8 mouse cellular contexts compared by ENCODE assay signal in the genomic region with DNA sequence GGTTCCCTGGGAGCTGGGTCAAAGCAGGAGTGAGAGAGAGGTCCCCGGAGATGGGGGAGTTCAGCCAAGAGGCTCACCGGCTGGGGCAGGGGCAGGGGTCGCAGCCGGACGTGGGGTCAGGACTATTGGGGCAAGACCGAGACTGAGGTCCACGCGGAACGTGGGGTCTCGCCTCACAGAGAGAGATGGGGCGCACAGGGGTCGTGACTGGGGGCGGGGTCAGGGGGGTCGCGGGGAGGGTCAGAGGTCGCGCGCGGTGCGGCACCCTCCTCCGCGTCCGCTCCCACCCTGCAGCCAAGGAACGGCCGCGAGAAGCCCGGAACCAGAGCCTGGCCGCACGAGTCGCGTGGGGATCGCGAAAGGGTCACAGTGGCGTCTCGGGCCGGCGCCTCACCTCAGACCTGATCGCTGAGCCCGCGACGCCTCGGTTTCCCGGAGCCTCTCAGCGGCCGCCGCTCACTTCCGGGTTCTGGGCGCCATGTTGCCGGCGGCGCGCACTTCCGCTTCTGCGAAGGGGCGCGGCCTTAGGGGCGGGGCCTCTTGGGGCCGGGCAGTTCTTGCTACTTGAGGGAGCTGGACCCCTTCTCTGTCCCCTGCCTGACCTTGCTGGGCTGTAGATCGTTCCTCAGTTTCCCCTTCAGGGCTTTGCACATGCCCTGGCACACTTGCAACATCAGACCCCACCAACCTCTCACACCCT. TPM values are rescaled to one million over a fixed set of nuclear protein-coding genes. Genes with fewer than 3 reads are reported as not detected.
DNase-seq lines count a peak whose midpoint lies in the region; ATAC-seq and TF ChIP-seq lines count a peak whose summit lies in the region.

No protein-coding gene starts in this region.

- no peaks in the 10 kb centered on the region for H3K27me3 ChIP-seq in cerebellum, adult 2 months (ENCODE audit: control insufficient read depth, insufficient read depth, low read length)

- peak; percentile 77 for TF ChIP-seq POLR2A in cerebellum, adult 2 months (IDR thresholded peaks at IDR 0.05; ENCODE audit: borderline replicate concordance, insufficient read depth, low read length)

- peak overlapping the region; percentile 67 for H3K27ac ChIP-seq in cerebellum, adult 2 months (ENCODE audit: insufficient read depth, low read length)

- peak; percentile 91 for DNase-seq in MN1 (ENCODE audit: low spot score)
- DNase-seq in cerebellum, adult 2 months = peak; percentile 84 to 85
- peak; percentile 76 for DNase-seq in forelimb bud, embryonic 11.5 days (ENCODE audit: low read depth, low spot score)
- peak; percentile 76 to 79 for DNase-seq in layer of hippocampus, postnatal 14 days (ENCODE audit: low spot score in 2 of 2)
- peak; percentile 90 for DNase-seq in lung, postnatal 14 days
- peak; percentile 86 for DNase-seq in ovary, postnatal 36 days (ENCODE audit: low spot score)
- peak; percentile 93 for DNase-seq in thymus, postnatal 14 days

- H3K4me1 ChIP-seq in cerebellum, adult 2 months (ENCODE audit: control insufficient read depth, insufficient read depth, low read length) = peaks cover 13% of the 10 kb centered on the region

- peak; percentile 70 to 83 for ATAC-seq in hematopoietic stem cell, adult 5-6 weeks (replicated peaks in 1 of 2; ENCODE audit: insufficient read depth in 1 of 2, low FRiP score in 2 of 2, low TSS enrichment in 1 of 2, low read depth in 1 of 2, poor library complexity in 2 of 2, severe bottlenecking in 2 of 2)

- H3K4me3 ChIP-seq in cerebellum, adult 2 months (replicated peaks; ENCODE audit: insufficient read depth, low read depth, low read length) = peak overlapping the region; percentile 97

- no peak for TF ChIP-seq CTCF in cerebellum, adult 2 months (IDR thresholded peaks at IDR 0.05; ENCODE audit: borderline replicate concordance, insufficient read depth, low read depth, low read length)

- WGBS in cerebellum, adult 2 months = under 1% methylated on average over 59 of the region's 59 CpGs

RNA-seq across cellular contexts. Expression of a gene that starts 3.0 kb away (rescaled TPM):
- 25.4 and 28.9 TPM in 2 replicates for polyA plus RNA-seq in cerebellum, adult 2 months (2012; rRNA removed)
- 26.4 and 32.1 TPM in 2 replicates for total RNA-seq in hematopoietic stem cell, adult 5-6 weeks (2017)
- total RNA-seq in layer of hippocampus, postnatal 14 days (2021) = 10 to 100 TPM; 19.8 to 21.3 TPM

RNA-seq across cellular contexts. Expression of a gene that starts 13.2 kb away (rescaled TPM):
- polyA plus RNA-seq in cerebellum, adult 2 months (2012; rRNA removed) = 110 and 112 TPM in 2 replicates
- 106 and 153 TPM in 2 replicates for total RNA-seq in hematopoietic stem cell, adult 5-6 weeks (2017)
- total RNA-seq in layer of hippocampus, postnatal 14 days (2021) = 10 to 100 TPM; 89.2 to 90.7 TPM

RNA-seq across cellular contexts. Expression of a gene that starts 36.1 kb away (rescaled TPM):
- polyA plus RNA-seq in cerebellum, adult 2 months (2012; rRNA removed) = 736 and 758 TPM in 2 replicates
- 27.9 and 29.8 TPM in 2 replicates for total RNA-seq in hematopoietic stem cell, adult 5-6 weeks (2017)
- 100 to 1,000 TPM; 397 to 417 TPM for total RNA-seq in layer of hippocampus, postnatal 14 days (2021)

RNA-seq across cellular contexts. Expression of a gene that starts 38.3 kb away (rescaled TPM):
- 147 and 151 TPM in 2 replicates for polyA plus RNA-seq in cerebellum, adult 2 months (2012; rRNA removed)
- total RNA-seq in hematopoietic stem cell, adult 5-6 weeks (2017) = 2.2 and 2.4 TPM in 2 replicates
- total RNA-seq in layer of hippocampus, postnatal 14 days (2021) = 100 to 1,000 TPM; 401 to 436 TPM

RNA-seq across cellular contexts. Expression of a gene that starts 45.7 kb away (rescaled TPM):
- polyA plus RNA-seq in cerebellum, adult 2 months (2012; rRNA removed) = 26.1 and 26.5 TPM in 2 replicates
- 19.4 and 20.2 TPM in 2 replicates for total RNA-seq in hematopoietic stem cell, adult 5-6 weeks (2017)
- 10 to 100 TPM; 90.9 to 100.0 TPM for total RNA-seq in layer of hippocampus, postnatal 14 days (2021)

Comparison
In these comparisons a context has a peak if more than half of its experiments do, and no peak if none do; other contexts are left out.
1. Peak in every context shown above with its lines: DNase-seq, ATAC-seq, H3K4me3 ChIP-seq and H3K27ac ChIP-seq.
2. RNA of a gene that starts 36.1 kb away (total RNA-seq): 397 to 417 TPM in layer of hippocampus, postnatal 14 days; 27.9 to 29.8 TPM in hematopoietic stem cell, adult 5-6 weeks; every median in the first group is over 10 times any median in the second.